9 mouse cellular contexts compared by ENCODE assay signal in the genomic region with DNA sequence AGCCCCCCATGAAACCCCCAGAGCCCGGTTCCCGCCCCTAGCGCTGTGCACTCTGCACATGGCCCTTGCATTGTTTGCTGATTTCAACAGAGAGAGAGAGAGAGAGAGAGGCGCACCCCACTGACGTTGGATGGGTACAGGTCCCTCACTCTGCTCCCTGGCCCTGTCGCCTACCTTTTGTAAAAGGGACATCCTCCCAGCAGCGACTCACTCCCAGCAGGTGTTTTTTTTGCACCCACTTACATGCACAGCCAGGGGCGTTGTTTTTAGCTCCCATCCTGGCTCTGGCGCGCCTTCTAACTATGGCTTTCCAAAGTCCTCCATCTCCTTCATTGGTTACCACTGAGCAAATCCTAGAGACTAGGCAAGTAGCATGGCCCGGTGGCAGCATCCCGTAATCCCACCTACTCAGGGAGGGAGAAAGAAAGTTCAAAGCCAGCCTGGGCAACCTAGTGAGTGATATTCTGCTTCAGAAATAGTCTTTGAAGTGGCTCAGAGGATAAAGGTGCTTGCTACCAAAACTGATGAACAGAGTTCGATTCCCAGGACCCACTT. TPM values are rescaled to one million over a fixed set of nuclear protein-coding genes. Genes with fewer than 3 reads are reported as not detected.
DNase-seq lines count a peak whose midpoint lies in the region; ATAC-seq and TF ChIP-seq lines count a peak whose summit lies in the region.
"Had no signal": no experiment of that assay in that cellular context is flagged by ENCODE, and none has a peak within 500 bp of the region (broad histone marks: within the 10 kb centered on the region; RNA-seq: fewer than 3 reads in every experiment).

No protein-coding gene starts in this region.

- 8% methylated on average over 13 of the region's 13 CpGs for WGBS in heart, embryonic 11.5 days (ENCODE audit: insufficient replicate concordance)
- WGBS in forebrain, embryonic 15.5 days = 11% methylated on average over 13 of the region's 13 CpGs
- 21% methylated on average over 13 of the region's 13 CpGs for whole genome bisulfite sequencing in liver, embryonic 16.5 days (ENCODE audit: insufficient replicate concordance)

- DNase-seq in heart, adult 11 months = no peak
- no peak for DNase-seq in ES-E14 (ENCODE audit: low read depth, low spot score)
- DNase-seq in adrenal gland, postnatal 10 days = no peak
- no peak for DNase-seq in kidney, postnatal 10 days

- H3K36me3 ChIP-seq in heart, embryonic 11.5 days (ENCODE audit: control insufficient read depth, insufficient read depth, low read length) = no peaks in the 10 kb centered on the region; the same call in 1 of the 2 replicates
- peaks cover 21% of the 10 kb centered on the region for H3K36me3 ChIP-seq in ES-E14 (ENCODE audit: control insufficient read depth, insufficient read depth, low read length, poor library complexity, severe bottlenecking)
- H3K36me3 ChIP-seq in forebrain, embryonic 15.5 days = no peaks in the 10 kb centered on the region
- peaks cover 12% of the 10 kb centered on the region for H3K36me3 ChIP-seq in liver, embryonic 16.5 days (ENCODE audit: control insufficient read depth, insufficient read depth)

- H3K9me3 ChIP-seq in heart, embryonic 11.5 days (replicated peaks; ENCODE audit: control insufficient read depth, low read length) = no peaks in the 10 kb centered on the region
- H3K9me3 ChIP-seq in ES-E14 (ENCODE audit: control insufficient read depth, insufficient read depth, low read depth, low read length) = no peaks in the 10 kb centered on the region
- no peaks in the 10 kb centered on the region for H3K9me3 ChIP-seq in forebrain, embryonic 15.5 days
- no peaks in the 10 kb centered on the region for H3K9me3 ChIP-seq in liver, embryonic 16.5 days (replicated peaks; ENCODE audit: control insufficient read depth, low read length)

- H3K4me1 ChIP-seq in heart, embryonic 11.5 days (ENCODE audit: control insufficient read depth, insufficient read depth, low read length) = peaks cover 22% of the 10 kb centered on the region
- peaks cover 3 to 21% of the 10 kb centered on the region in 2 experiments; a peak in 2 of 4 replicates for H3K4me1 ChIP-seq in ES-E14 (ENCODE audit: control insufficient read depth in 2 of 2, insufficient read depth in 2 of 2, low read length in 2 of 2, poor library complexity in 1 of 2)
- peaks cover 47% of the 10 kb centered on the region for H3K4me1 ChIP-seq in forebrain, embryonic 15.5 days
- H3K4me1 ChIP-seq in liver, embryonic 16.5 days (ENCODE audit: control insufficient read depth, low read depth, low read length) = peaks cover 56% of the 10 kb centered on the region

- H3K4me2 ChIP-seq in heart, embryonic 11.5 days = peak overlapping the region; percentile 84
- peak overlapping the region; percentile 82 for H3K4me2 ChIP-seq in forebrain, embryonic 15.5 days (replicated peaks)
- peak overlapping the region; percentile 100 for H3K4me2 ChIP-seq in liver, embryonic 16.5 days (ENCODE audit: low read depth, low read length)

- peak overlapping the region; percentile 92 for H3K27ac ChIP-seq in heart, embryonic 11.5 days (ENCODE audit: low read depth, low read length)
- H3K27ac ChIP-seq in ES-E14 (ENCODE audit: insufficient read depth, low read depth, low read length, poor library complexity, severe bottlenecking) = peak overlapping the region; percentile 53; the same call in 1 of the 2 replicates
- H3K27ac ChIP-seq in forebrain, embryonic 15.5 days (replicated peaks) = peak overlapping the region; percentile 80
- peak overlapping the region; percentile 98 for H3K27ac ChIP-seq in liver, embryonic 16.5 days (ENCODE audit: low read length)

- no peaks in the 10 kb centered on the region for H3K27me3 ChIP-seq in heart, embryonic 11.5 days (ENCODE audit: control insufficient read depth, insufficient read depth, low read length)
- H3K27me3 ChIP-seq in forebrain, embryonic 15.5 days = peaks cover 11% of the 10 kb centered on the region
- peaks cover 17% of the 10 kb centered on the region for H3K27me3 ChIP-seq in liver, embryonic 16.5 days (ENCODE audit: control insufficient read depth, insufficient read depth, low read depth, low read length)
- H3K27me3 ChIP-seq: Patski had no signal

- peak overlapping the region; percentile 82 for H3K9ac ChIP-seq in heart, embryonic 11.5 days (ENCODE audit: low read depth, low read length)
- peak overlapping the region; percentile 81 for H3K9ac ChIP-seq in ES-E14 (ENCODE audit: insufficient read depth, low read depth, low read length, poor library complexity, severe bottlenecking)
- H3K9ac ChIP-seq in forebrain, embryonic 15.5 days (replicated peaks) = peak overlapping the region; percentile 59
- H3K9ac ChIP-seq in liver, embryonic 16.5 days (ENCODE audit: low read depth, low read length) = peak overlapping the region; percentile 97

- ATAC-seq in heart, embryonic 11.5 days (replicated peaks; ENCODE audit: insufficient number of reproducible peaks, low FRiP score, low TSS enrichment) = no peak
- ATAC-seq in forebrain, embryonic 15.5 days (replicated peaks) = no peak
- no peak for ATAC-seq in liver, embryonic 16.5 days (ENCODE audit: low read depth)
- no peak for ATAC-seq in inflammation-experienced regulatory T-cells, adult 6 months

- in situ Hi-C loops in ES-E14 (cut with MboI; ENCODE audit: low sequenced_read_pairs in 2 of 2, unreplicated experiment in 2 of 2) = no loop called here

- H3K4me3 ChIP-seq in heart, embryonic 11.5 days (ENCODE audit: low read depth, low read length) = peak overlapping the region; percentile 86
- H3K4me3 ChIP-seq in ES-E14 (ENCODE audit: insufficient read depth in 1 of 2, low read depth in 1 of 2, low read length in 2 of 2, poor library complexity in 1 of 2, severe bottlenecking in 1 of 2) = peak overlapping the region; percentile 94 to 99
- peak overlapping the region; percentile 50 for H3K4me3 ChIP-seq in forebrain, embryonic 15.5 days
- peak overlapping the region; percentile 98 for H3K4me3 ChIP-seq in liver, embryonic 16.5 days (ENCODE audit: low read depth, low read length)

TF ChIP-seq in ES-E14, 5 proteins besides CTCF, POLR2A, EP300 and RAD21:
- no peak for TF ChIP-seq CHD2 (IDR thresholded peaks at IDR 0.05; ENCODE audit: low read depth, low read length)
- TF ChIP-seq HCFC1 (IDR thresholded peaks at IDR 0.05; ENCODE audit: borderline replicate concordance, insufficient read depth, low read length) = no peak
- TF ChIP-seq ZC3H11A (IDR thresholded peaks at IDR 0.05; ENCODE audit: borderline replicate concordance, low read depth, low read length) = no peak
- no peak for TF ChIP-seq ZNF384 (IDR thresholded peaks at IDR 0.05; ENCODE audit: low read depth, low read length)
- no peak for TF ChIP-seq MAFK (IDR thresholded peaks at IDR 0.05; ENCODE audit: insufficient read depth, low read depth, low read length)

RNA-seq across cellular contexts. Expression of gene Bbc3, which starts 6.1 kb away (rescaled TPM):
- polyA plus RNA-seq in heart, embryonic 11.5 days (2014; fragmentation: Nextera tagmentation; extraction: Ambion mirVana) = 3.7 and 6.0 TPM in 2 replicates
- 21.9 and 34.9 TPM in 2 replicates for total RNA-seq in ES-E14 (2012; rRNA removed)
- polyA plus RNA-seq in forebrain, embryonic 15.5 days (2015; fragmentation: Nextera tagmentation; extraction: Ambion mirVana) = 16.7 and 18.5 TPM in 2 replicates
- 3.0 and 4.1 TPM in 2 replicates for polyA plus RNA-seq in liver, embryonic 16.5 days (2015; fragmentation: Nextera tagmentation; extraction: Ambion mirVana)
- 10 to 100 TPM in 1 of 2 experiments, 1 to 10 TPM in 1; 7.9 to 13.9 TPM for total RNA-seq in adrenal gland, postnatal 10 days (2021)
- polyA plus RNA-seq in inflammation-experienced regulatory T-cells, adult 6 months (2017; shearing (Covaris generic)) = 1 to 10 TPM in 2 of 3 experiments, under 1 TPM in 1; 0.42 to 1.5 (median 1.2) TPM

RNA-seq across cellular contexts. Expression of gene Ccdc9, which starts 27.7 kb away (rescaled TPM):
- polyA plus RNA-seq in heart, embryonic 11.5 days (2014; fragmentation: Nextera tagmentation; extraction: Ambion mirVana) = 11.3 and 16.4 TPM in 2 replicates
- total RNA-seq in ES-E14 (2012; rRNA removed) = 53.9 and 70.3 TPM in 2 replicates
- 31.1 and 35.5 TPM in 2 replicates for polyA plus RNA-seq in forebrain, embryonic 15.5 days (2015; fragmentation: Nextera tagmentation; extraction: Ambion mirVana)
- polyA plus RNA-seq in liver, embryonic 16.5 days (2015; fragmentation: Nextera tagmentation; extraction: Ambion mirVana) = 9.0 and 10.9 TPM in 2 replicates
- 10 to 100 TPM; 54.7 to 67.5 TPM for total RNA-seq in adrenal gland, postnatal 10 days (2021)
- polyA plus RNA-seq in inflammation-experienced regulatory T-cells, adult 6 months (2017; shearing (Covaris generic)) = 10 to 100 TPM; 10.6 to 16.3 (median 11.5) TPM

RNA-seq across cellular contexts. Expression of gene Inafm1, which starts 40.9 kb away (rescaled TPM):
- polyA plus RNA-seq in heart, embryonic 11.5 days (2014; fragmentation: Nextera tagmentation; extraction: Ambion mirVana) = 6.6 and 6.7 TPM in 2 replicates
- total RNA-seq in ES-E14 (2012; rRNA removed) = 2.1 TPM in 2 replicates
- 27.0 and 27.5 TPM in 2 replicates for polyA plus RNA-seq in forebrain, embryonic 15.5 days (2015; fragmentation: Nextera tagmentation; extraction: Ambion mirVana)
- 3.5 and 4.4 TPM in 2 replicates for polyA plus RNA-seq in liver, embryonic 16.5 days (2015; fragmentation: Nextera tagmentation; extraction: Ambion mirVana)
- 10 to 100 TPM; 20.4 to 24.2 TPM for total RNA-seq in adrenal gland, postnatal 10 days (2021)
- polyA plus RNA-seq in inflammation-experienced regulatory T-cells, adult 6 months (2017; shearing (Covaris generic)) = 1 to 10 TPM in 2 of 3 experiments, under 1 TPM in 1; 0.96 to 2.4 (median 2.3) TPM

RNA-seq across cellular contexts. Expression of gene C5ar1, which starts 55.0 kb away (rescaled TPM):
- 0.74 and 1.5 TPM in 2 replicates for polyA plus RNA-seq in heart, embryonic 11.5 days (2014; fragmentation: Nextera tagmentation; extraction: Ambion mirVana)
- total RNA-seq in ES-E14 (2012; rRNA removed) = not detected in 2 replicates
- polyA plus RNA-seq in forebrain, embryonic 15.5 days (2015; fragmentation: Nextera tagmentation; extraction: Ambion mirVana) = 1.1 and 1.3 TPM in 2 replicates
- 4.0 and 4.6 TPM in 2 replicates for polyA plus RNA-seq in liver, embryonic 16.5 days (2015; fragmentation: Nextera tagmentation; extraction: Ambion mirVana)
- total RNA-seq in adrenal gland, postnatal 10 days (2021) = 1 to 10 TPM; 2.7 to 3.9 TPM
- polyA plus RNA-seq in inflammation-experienced regulatory T-cells, adult 6 months (2017; shearing (Covaris generic)) = under 1 TPM in 1 of 3 experiments, not detected in 2; 0.21 TPM
- polyA plus RNA-seq: Patski had no signal
